Mouse (Mus musculus): ENCODE data around the gene Tm6sf2.

- TF ChIP-seq CTCF (IDR thresholded peaks at IDR 0.05; ENCODE audit: low read depth) (no peak), EP300 (IDR thresholded peaks at IDR 0.05; ENCODE audit: low read depth) (no peak)
These were observed 13.4 kb downstream of the Tm6sf2 start for GRCm38 (mm10) chr8:70086151-70086550.
